Mouse (Mus musculus): ENCODE results near the gene Cuta. TPM values are rescaled to one million over a fixed set of nuclear protein-coding genes. Genes with fewer than 3 reads are reported as not detected.

Cuta gene
- polyA plus RNA-seq, 1 experiment from 2014 or later: 199 TPM

DNA sequence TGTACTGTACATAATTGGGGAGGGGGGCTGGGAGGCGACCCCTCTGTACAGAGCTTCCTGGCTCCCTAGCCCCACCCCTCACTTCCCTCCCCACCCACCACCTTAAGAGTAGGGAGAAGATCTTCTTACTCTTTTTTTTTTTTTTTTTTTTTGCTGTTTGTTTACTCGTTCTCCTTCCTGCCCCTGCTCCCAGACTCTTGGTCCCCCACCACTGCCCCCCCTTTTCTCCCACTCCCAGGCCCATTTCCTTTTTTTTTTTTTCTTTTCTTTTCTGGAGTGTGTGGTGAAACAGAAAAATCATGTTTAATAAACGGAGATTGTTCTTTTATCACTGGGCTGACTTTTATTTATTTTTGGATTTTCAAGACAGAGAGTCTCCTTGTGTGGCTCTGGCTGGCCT, 32.7 kb upstream of the Cuta start:
- peaks cover 28% of the 10 kb centered on the region for H3K4me1 ChIP-seq (replicated peaks; ENCODE audit: control insufficient read depth, insufficient read depth, low read length)
- WGBS: 0% methylated on average over 3 of the region's 3 CpGs
- ATAC-seq (ENCODE audit: low read depth): peak; percentile 5; the same call in 1 of the 2 replicates
- peak overlapping the region; percentile 70 for H3K4me3 ChIP-seq (ENCODE audit: low read length)
- no peaks in the 10 kb centered on the region for H3K9me3 ChIP-seq (ENCODE audit: control insufficient read depth, low read length)
- H3K36me3 ChIP-seq (ENCODE audit: control insufficient read depth, insufficient read depth, low read length): peaks cover 16% of the 10 kb centered on the region
- no peaks in the 10 kb centered on the region for H3K27me3 ChIP-seq (ENCODE audit: control insufficient read depth, insufficient read depth, low read depth, low read length)
- H3K4me2 ChIP-seq (ENCODE audit: low read depth, low read length): peak overlapping the region; percentile 82
- peak overlapping the region; percentile 96 for H3K27ac ChIP-seq (ENCODE audit: low read length)
- H3K9ac ChIP-seq (ENCODE audit: low read length): peak overlapping the region; percentile 92

GRCm38 (mm10) chr17:26971247-26971905, 32.0 kb upstream of the Cuta start:
- H3K4me1 ChIP-seq (replicated peaks; ENCODE audit: control insufficient read depth, insufficient read depth, low read length): peaks cover 28% of the 10 kb centered on the region
- peak overlapping the region; percentile 15 for H3K27ac ChIP-seq (ENCODE audit: low read length)
- H3K4me3 ChIP-seq (ENCODE audit: low read length): peak overlapping the region; percentile 70
- ATAC-seq (ENCODE audit: low read depth): no peak
- H3K36me3 ChIP-seq (ENCODE audit: control insufficient read depth, insufficient read depth, low read length): peaks cover 14% of the 10 kb centered on the region
- no peaks in the 10 kb centered on the region for H3K27me3 ChIP-seq (ENCODE audit: control insufficient read depth, insufficient read depth, low read depth, low read length)
- 36% methylated on average over 8 of the region's 8 CpGs for WGBS
- peak overlapping the region; percentile 82 for H3K4me2 ChIP-seq (ENCODE audit: low read depth, low read length)
- H3K9ac ChIP-seq (ENCODE audit: low read length): peak overlapping the region; percentile 92
- no peaks in the 10 kb centered on the region for H3K9me3 ChIP-seq (ENCODE audit: control insufficient read depth, low read length)

DNA sequence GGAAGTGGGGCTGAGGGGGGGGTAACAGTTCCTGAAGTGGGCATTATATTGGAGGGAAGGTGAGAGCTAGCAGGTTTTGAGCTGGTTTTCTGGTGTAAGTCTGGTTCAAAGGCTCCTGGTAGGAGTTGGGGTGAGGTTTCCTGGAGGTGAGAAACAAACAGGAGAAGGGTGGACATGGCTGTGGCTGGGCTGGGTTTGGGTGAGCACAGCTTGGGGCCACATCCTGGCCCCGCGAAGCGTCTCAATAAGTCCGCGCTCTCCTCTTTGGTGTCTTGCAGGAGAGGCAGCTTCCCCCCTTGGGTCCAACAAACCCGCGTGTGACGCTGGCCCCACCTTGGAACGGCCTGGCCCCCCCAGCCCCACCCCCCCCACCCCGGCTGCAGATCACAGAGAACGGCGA, 30.9 kb upstream of the Cuta start:
- Histone ChIP-seq H3K27me3 (ENCODE audit: control insufficient read depth, insufficient read depth, low read depth, low read length) (no peaks in the 10 kb centered on the region), H3K4me2 (ENCODE audit: low read depth, low read length) (no peak overlapping the region), H3K4me3 (ENCODE audit: low read length) (no peak overlapping the region), H3K27ac (ENCODE audit: low read length) (no peak overlapping the region), H3K4me1 (replicated peaks; ENCODE audit: control insufficient read depth, insufficient read depth, low read length) (peaks cover 22% of the 10 kb centered on the region), H3K36me3 (ENCODE audit: control insufficient read depth, insufficient read depth, low read length) (peaks cover 4% of the 10 kb centered on the region; the same call in 1 of the 2 replicates), H3K9me3 (ENCODE audit: control insufficient read depth, low read length) (no peaks in the 10 kb centered on the region), H3K9ac (ENCODE audit: low read length) (no peak overlapping the region)
- ATAC-seq (ENCODE audit: low read depth): no peak
- WGBS: 68% methylated on average over 11 of the region's 12 CpGs

DNA sequence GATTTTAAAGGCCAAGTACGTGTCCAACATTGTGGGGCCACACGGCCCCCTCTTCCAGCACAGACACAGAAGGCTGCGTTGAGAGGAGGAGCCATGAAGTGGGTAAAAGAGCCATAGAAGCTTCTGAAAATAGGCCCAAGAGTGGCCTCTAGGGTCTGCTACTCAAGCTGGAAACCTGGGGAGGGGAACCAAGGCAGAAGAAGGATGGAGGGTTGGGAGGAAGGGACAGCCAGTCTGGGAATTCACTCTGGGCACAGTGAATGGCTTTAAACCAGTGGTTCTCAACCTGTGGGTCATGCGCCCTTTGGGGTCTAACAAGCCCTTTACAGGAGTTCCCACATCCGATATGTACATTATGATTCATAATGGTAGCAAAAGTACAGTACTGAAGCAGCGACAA, 29.9 kb upstream of the Cuta start:
- Histone ChIP-seq H3K36me3 (ENCODE audit: control insufficient read depth, insufficient read depth, low read length) (peaks cover 3% of the 10 kb centered on the region; the same call in 1 of the 2 replicates), H3K9me3 (ENCODE audit: control insufficient read depth, low read length) (no peaks in the 10 kb centered on the region), H3K4me3 (ENCODE audit: low read length) (no peak overlapping the region), H3K4me1 (replicated peaks; ENCODE audit: control insufficient read depth, insufficient read depth, low read length) (peaks cover 18% of the 10 kb centered on the region), H3K9ac (ENCODE audit: low read length) (no peak overlapping the region), H3K27me3 (ENCODE audit: control insufficient read depth, insufficient read depth, low read depth, low read length) (no peaks in the 10 kb centered on the region), H3K27ac (ENCODE audit: low read length) (no peak overlapping the region; the same call in 1 of the 2 replicates), H3K4me2 (ENCODE audit: low read depth, low read length) (no peak overlapping the region)
- WGBS: 73% methylated on average over 6 of the region's 6 CpGs
- ATAC-seq (ENCODE audit: low read depth): no peak

DNA sequence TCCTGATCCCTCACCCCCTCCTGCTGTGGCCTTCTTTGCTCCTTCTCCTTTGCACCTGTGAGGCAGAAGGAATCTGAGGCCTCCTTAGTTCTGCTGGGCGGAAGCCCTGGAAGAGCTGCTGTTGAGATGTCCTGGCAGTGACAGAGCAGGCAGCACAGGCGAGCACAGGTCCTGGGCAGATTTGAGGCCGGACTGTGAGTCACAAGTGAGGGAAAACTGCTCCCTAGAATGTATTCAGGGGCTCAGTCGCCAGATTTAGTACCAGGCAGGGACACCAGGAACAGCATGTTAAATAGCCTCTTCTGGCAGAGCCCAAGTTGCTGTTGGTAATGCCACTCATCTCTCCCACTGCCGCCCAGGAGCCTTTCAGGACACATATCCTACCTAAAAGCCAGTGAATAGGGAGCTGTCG, 28.8 kb upstream of the Cuta start:
- Histone ChIP-seq H3K36me3 (ENCODE audit: control insufficient read depth, insufficient read depth, low read length) (peaks cover 8% of the 10 kb centered on the region; the same call in 1 of the 2 replicates), H3K4me3 (ENCODE audit: low read length) (no peak overlapping the region)
- no peak for ATAC-seq (ENCODE audit: low read depth)

DNA sequence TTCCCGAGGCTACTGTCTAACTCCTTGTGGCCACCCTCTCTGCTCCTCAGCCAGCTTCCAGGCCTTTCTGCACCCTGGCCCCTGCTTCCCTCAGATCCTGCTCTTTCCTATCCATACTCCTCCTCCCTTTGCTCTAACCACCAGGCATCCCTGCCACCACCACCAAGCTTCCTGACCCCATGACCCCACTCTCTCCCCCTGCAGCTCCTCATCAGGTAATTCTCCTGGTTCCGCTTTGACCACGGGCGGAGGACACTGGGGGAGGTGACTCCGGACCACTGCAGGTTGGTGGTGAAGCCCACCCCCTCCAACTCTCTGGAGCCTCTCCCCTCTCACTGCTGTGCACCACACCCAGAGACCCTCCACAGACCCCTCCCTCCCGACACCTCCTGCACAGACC, 28.1 kb upstream of the Cuta start:
- Histone ChIP-seq H3K9me3 (ENCODE audit: control insufficient read depth, low read length) (no peaks in the 10 kb centered on the region), H3K27ac (ENCODE audit: low read length) (no peak overlapping the region), H3K9ac (ENCODE audit: low read length) (no peak overlapping the region), H3K36me3 (ENCODE audit: control insufficient read depth, insufficient read depth, low read length) (peaks cover 11% of the 10 kb centered on the region), H3K4me2 (ENCODE audit: low read depth, low read length) (no peak overlapping the region), H3K4me3 (ENCODE audit: low read length) (no peak overlapping the region), H3K27me3 (ENCODE audit: control insufficient read depth, insufficient read depth, low read depth, low read length) (no peaks in the 10 kb centered on the region), H3K4me1 (replicated peaks; ENCODE audit: control insufficient read depth, insufficient read depth, low read length) (peaks cover 11% of the 10 kb centered on the region)
- 85% methylated on average over 6 of the region's 6 CpGs for WGBS
- no peak for ATAC-seq (ENCODE audit: low read depth)

More for the DNA sequence above, 28.8 kb upstream of the Cuta start:
- Histone ChIP-seq H3K4me2 (ENCODE audit: low read depth, low read length) (no peak overlapping the region), H3K27me3 (ENCODE audit: control insufficient read depth, insufficient read depth, low read depth, low read length) (no peaks in the 10 kb centered on the region), H3K9me3 (ENCODE audit: control insufficient read depth, low read length) (no peaks in the 10 kb centered on the region), H3K9ac (ENCODE audit: low read length) (no peak overlapping the region), H3K27ac (ENCODE audit: low read length) (no peak overlapping the region), H3K4me1 (replicated peaks; ENCODE audit: control insufficient read depth, insufficient read depth, low read length) (peaks cover 11% of the 10 kb centered on the region)
- 79% methylated on average over 6 of the region's 6 CpGs for WGBS

DNA sequence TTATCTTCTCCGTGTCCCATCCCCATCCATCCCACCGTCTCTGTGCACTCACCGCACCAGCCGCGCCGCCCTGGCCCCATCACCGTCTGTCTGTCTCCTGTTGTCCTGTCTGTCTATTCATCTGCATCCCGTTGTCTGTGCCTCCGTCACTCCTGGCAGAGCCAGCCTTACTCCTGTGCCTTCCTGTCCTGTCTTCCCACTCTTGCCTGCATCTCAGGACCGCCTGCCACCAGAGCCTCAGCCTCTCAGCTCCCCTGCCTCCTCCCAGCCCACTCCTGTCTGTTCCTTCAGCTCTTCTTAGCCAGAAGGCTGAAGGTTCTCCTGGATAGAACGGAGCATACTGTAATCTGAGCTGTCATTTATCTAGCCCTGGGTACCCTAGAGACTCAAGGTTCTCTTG, 27.6 kb upstream of the Cuta start:
- Histone ChIP-seq H3K9ac (ENCODE audit: low read length) (no peak overlapping the region), H3K27me3 (ENCODE audit: control insufficient read depth, insufficient read depth, low read depth, low read length) (no peaks in the 10 kb centered on the region), H3K36me3 (ENCODE audit: control insufficient read depth, insufficient read depth, low read length) (peaks cover 13% of the 10 kb centered on the region), H3K4me3 (ENCODE audit: low read length) (no peak overlapping the region), H3K4me1 (replicated peaks; ENCODE audit: control insufficient read depth, insufficient read depth, low read length) (peaks cover 9% of the 10 kb centered on the region), H3K9me3 (ENCODE audit: control insufficient read depth, low read length) (no peaks in the 10 kb centered on the region), H3K27ac (ENCODE audit: low read length) (no peak overlapping the region), H3K4me2 (ENCODE audit: low read depth, low read length) (no peak overlapping the region)
- WGBS: 87% methylated on average over 11 of the region's 11 CpGs
- no peak for ATAC-seq (ENCODE audit: low read depth)

GRCm38 (mm10) chr17:26961572-26962240, 22.3 kb upstream of the Cuta start:
- Histone ChIP-seq H3K27ac (ENCODE audit: low read length) (no peak overlapping the region), H3K4me1 (replicated peaks; ENCODE audit: control insufficient read depth, insufficient read depth, low read length) (no peaks in the 10 kb centered on the region), H3K4me2 (ENCODE audit: low read depth, low read length) (no peak overlapping the region), H3K9me3 (ENCODE audit: control insufficient read depth, low read length) (no peaks in the 10 kb centered on the region), H3K9ac (ENCODE audit: low read length) (no peak overlapping the region), H3K4me3 (ENCODE audit: low read length) (no peak overlapping the region), H3K36me3 (ENCODE audit: control insufficient read depth, insufficient read depth, low read length) (peaks cover 29% of the 10 kb centered on the region), H3K27me3 (ENCODE audit: control insufficient read depth, insufficient read depth, low read depth, low read length) (no peaks in the 10 kb centered on the region)
- whole genome bisulfite sequencing: 83% methylated on average over 21 of the region's 21 CpGs
- ATAC-seq (ENCODE audit: low read depth): no peak

GRCm38 (mm10) chr17:26959815-26960214, 20.4 kb upstream of the Cuta start:
- WGBS: 91% methylated on average over 4 of the region's 4 CpGs
- ATAC-seq (ENCODE audit: low read depth): no peak

More at GRCm38 (mm10) chr17:26959815-26960214, 20.4 kb upstream of the Cuta start:
- Histone ChIP-seq H3K9me3 (ENCODE audit: control insufficient read depth, low read length) (no peaks in the 10 kb centered on the region), H3K36me3 (ENCODE audit: control insufficient read depth, insufficient read depth, low read length) (peaks cover 28% of the 10 kb centered on the region), H3K27me3 (ENCODE audit: control insufficient read depth, insufficient read depth, low read depth, low read length) (no peaks in the 10 kb centered on the region), H3K4me1 (replicated peaks; ENCODE audit: control insufficient read depth, insufficient read depth, low read length) (no peaks in the 10 kb centered on the region), H3K4me2 (ENCODE audit: low read depth, low read length) (no peak overlapping the region), H3K4me3 (ENCODE audit: low read length) (no peak overlapping the region), H3K27ac (ENCODE audit: low read length) (no peak overlapping the region), H3K9ac (ENCODE audit: low read length) (no peak overlapping the region)
